Mouse (Mus musculus) ovary, postnatal 10 days (tissue): ENCODE data around the gene Mtap.
A peak's percentile ranks its signal among the peaks of the same experiment; 100 is the strongest.

Experiments used
- DNase-seq: peaks from one replicate; pipeline ENCODE4 v3.0.0; 2022; ENCODE audit warnings: low spot score

Mtap gene

DNA sequence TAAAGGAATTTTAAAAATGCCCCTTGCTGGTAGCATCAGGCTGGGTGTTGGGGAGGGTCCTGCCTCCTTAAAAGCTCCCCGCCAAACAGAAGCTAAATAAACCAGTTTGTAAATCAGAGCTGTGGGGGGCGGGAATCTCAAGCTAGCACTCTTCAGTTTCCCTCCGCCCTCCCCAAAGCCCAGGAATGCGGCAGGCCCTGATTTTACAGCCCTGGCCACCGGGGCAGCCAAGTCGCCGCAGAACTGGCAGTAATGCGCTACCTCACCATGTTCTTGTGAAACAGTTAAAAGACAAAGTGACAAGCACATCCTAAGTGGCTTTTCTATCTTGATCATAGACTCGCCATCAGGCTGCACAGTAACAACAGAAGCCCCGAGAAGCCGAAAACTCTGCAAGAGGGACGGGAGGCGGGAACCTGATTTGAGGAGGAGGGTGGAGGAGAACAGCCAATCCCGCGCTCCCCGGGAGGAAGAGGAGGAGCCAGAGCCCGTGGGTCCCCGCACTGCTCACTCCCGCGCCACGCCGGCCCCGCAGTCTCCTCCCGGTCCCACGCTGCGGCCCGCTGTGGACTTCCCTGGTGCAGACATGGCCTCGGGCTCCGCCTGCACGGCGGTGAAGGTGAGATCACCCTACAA lies at the start of gene Mtap:
Gene Mtap, plus strand, starts transcription at position 217 of the 636 bp plus-strand sequence.
- DNase-seq = peak; percentile 64

DNA sequence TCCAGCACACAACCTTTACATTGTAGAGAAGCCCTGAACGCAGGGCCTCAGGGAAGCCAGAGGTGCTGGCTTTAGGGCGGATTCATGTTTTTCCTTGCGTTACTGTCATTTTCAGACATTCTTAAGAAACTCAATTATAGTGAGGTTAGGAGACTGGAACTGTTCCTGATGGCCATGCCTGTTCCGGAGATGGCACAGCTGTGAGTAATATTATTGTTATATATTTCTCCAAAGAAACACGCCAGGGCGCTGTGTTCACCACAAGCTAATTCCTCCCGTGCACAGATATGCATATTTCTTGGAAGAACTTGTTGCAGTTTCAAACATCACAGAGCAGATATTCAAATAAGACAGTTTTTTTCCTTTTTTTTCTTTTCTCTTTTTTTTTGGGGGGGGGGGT lies 47.8 kb upstream of the Mtap start:
- DNase-seq = no peak

DNA sequence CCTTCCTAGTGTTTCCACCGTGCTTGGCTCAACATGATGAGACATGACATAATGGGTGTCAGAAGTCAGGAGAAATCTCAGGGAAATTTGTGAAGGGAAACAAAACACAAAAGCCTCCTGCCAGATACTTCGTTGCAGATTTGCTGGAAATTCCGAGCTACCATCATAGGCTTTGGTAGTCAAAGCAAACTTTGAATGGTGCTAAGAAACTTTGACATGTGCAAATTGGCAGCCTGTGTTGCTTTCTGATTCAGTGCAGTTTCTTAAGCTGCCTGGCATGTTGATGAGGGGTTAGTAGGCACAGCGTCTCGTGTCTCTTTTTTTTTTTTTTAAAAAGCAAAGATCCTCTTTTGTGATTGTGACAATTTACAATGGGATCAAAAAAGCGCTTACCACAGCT lies 46.7 kb upstream of the Mtap start:
- no peak for DNase-seq

GRCm38 (mm10) chr4:89092153-89092552 lies 44.8 kb upstream of the Mtap start:
- no peak for DNase-seq

DNA sequence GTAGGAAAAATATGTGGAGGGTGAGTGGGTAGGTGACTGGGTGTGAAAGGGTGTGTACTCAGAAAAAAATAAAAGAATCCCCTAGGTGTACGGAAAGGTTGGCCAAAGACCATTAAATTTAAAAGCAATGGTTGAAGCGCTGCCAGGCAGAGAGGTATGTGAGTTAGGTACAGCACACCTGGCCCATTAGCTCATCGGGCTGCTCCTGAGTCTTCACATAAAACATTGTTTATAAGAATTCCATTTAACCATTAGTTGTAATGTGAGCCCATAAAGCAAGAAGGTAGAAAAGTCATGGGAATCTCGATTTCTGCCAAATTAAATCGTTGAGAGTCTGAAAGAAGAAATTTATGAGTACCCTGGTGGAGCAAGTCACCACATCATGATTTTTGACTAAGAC lies 42.1 kb upstream of the Mtap start:
- DNase-seq = no peak

- no peak for DNase-seq
Measured at GRCm38 (mm10) chr4:89098261-89098660, 38.7 kb upstream of the Mtap start.

- no peak for DNase-seq
Measured at GRCm38 (mm10) chr4:89101276-89101675, 35.6 kb upstream of the Mtap start.

- DNase-seq = no peak
Measured at GRCm38 (mm10) chr4:89102283-89102682, 34.6 kb upstream of the Mtap start.

DNA sequence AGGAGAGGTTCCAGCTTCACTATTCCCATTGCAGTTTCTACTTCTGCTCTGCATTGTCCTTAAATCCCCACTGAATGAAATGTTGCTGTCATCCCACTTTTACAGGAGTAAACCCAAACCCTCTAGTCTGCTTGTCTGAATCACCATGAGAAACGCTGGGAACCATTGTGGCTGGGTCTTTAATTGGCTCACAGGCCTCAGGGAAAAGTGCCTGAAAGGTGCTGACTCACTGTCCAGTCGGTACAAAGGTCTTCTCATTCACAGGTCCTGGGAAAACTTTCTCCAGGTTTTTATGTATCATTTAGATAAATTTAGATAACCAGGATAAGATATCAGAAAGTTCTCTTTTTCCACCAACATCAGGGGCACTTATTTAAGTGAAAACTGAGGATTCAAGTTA lies 31.4 kb upstream of the Mtap start:
- DNase-seq = no peak

GRCm38 (mm10) chr4:89106505-89106904 lies 30.4 kb upstream of the Mtap start:
- no peak for DNase-seq

DNA sequence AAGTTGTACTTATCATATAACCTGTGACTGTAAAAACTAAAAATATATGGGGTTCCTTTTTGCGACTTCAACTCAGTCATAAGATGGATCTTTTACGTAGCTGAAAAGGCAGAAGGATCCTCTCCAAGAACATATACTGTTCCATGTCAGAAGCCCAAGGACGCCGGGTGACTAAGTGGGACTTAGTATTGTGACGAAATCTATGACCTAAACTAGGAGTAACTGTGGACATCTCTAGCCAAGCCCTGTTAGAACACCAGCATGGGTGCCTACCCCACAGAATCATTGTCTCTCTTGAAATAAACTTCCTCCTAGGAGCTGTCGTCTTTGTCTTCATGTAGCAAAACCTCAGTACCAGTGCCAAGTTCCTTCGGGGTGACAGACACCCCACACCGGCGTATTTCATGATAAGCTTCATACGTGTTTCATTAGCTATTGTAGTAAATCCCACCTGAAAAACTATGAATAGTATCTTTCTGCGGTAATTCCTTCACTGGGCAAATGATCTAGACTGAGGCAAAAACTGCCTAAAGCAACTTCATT lies 24.7 kb upstream of the Mtap start:
- no peak for DNase-seq

DNA sequence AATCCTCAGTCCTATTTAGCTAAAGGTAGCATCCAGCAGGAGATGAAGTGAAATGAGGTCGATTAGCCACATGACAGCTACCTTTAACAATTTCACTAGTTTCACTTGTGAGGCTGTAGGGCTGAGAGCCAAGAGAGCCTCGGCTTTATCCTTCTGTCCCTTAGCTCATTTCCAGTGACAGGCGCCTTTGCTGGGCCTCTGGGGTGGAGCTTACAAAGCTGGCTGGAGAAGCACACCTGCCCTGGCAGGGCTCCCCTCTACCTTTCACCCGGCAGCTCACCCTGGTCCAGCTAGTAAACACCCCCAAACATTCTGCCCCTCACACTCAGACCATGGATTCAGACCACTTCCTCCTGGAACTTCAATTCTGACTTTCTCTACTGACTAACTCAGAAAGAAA lies 24.1 kb upstream of the Mtap start:
- DNase-seq = no peak

- DNase-seq = no peak
Measured at GRCm38 (mm10) chr4:89116006-89116405, 20.9 kb upstream of the Mtap start.

DNA sequence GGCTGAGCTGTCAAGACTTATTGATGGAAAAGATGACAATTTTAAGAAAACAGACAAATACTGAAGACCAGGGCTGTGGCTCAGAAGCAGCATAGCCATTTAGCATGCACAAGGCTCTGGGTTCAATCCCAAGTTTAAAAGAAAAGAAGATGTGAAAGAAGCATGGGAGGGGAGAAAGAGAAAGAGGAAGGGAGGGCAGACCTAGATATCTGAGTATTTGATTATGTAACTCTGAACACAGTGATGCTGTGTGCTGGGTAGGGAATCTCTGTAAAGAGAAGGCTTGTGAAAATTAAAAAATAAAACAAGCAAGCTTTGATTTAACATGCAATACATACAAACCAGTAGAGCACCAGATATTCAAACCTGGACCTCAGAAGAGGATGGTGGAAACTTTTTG lies 17.0 kb upstream of the Mtap start:
- DNase-seq = no peak

DNA sequence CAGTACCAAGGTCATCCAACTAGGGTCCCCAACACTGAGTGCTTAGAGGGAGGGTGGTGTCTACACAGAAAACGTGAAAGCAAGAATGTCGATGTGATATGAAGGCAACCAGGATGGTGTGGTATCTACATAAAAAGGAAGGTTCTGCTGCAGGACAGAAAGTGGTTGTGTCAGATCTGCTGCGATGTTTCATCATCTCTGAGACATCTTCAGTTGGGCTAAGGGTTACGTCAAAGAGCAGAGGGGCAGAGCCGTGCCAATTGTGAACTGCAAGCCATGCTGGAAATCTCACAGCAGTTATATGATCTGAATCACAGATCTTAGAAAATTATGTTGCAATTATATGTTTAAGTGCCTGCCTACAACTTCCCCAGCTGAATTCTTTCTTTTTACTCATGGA lies 16.6 kb upstream of the Mtap start:
- no peak for DNase-seq

DNA sequence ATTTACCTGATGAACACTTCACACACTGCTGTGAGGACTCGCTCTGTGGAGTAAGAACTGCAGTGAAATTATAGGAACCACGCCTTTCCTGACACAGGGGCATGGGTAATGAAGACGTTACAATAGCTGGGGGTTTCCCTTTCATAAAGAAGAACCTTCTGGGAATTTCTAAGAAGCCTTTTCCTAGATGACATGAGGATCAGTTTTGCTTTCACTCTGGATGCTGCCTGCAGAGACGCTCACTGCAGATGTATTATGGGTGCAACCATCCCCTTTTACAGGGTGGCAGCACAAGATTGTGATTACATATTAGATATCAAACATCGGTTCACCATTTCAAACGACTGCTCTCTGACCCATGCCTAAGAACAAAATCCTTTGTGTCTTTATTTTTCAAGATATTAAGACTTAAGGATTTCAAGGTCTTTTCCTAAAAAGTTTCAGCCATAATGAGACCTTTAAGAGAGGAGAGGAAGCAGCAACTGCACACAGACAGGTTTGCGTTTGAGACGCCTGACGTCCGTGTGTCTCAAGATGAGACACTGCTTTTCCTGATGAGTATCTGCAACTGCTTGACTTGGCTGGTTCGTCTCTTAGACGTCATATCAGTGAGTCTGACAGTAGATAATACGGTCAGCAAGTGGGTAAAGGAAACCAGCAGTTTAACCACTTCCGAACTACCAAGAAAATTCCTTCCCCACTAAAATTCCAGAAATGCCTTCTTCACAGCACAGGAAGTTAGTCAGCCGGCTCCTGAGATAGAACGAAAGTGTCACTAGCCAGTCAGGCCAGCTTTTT lies 13.3 kb upstream of the Mtap start:
- DNase-seq = no peak

DNA sequence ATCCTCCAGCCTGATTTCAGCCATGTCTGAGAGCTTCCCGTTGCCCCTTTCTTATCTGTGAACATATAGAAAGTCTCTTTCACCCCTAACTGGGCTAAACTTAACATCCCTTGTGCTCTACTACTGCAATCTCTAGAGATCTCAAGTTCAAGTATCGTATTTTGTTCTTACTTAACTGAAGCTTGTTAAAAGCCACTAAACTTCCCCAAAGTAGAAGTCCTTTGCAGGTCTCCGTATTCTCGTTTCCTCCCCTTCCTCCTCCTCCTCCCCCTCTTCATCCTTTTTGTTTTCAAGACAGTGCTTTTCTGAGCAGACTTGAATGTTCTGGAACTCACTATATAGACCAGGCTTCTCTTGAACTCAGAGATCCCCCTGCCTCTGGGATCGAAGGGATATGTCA lies 9.2 kb upstream of the Mtap start:
- no peak for DNase-seq

- no peak for DNase-seq
Measured at GRCm38 (mm10) chr4:89128080-89128936, 8.6 kb upstream of the Mtap start.

DNA sequence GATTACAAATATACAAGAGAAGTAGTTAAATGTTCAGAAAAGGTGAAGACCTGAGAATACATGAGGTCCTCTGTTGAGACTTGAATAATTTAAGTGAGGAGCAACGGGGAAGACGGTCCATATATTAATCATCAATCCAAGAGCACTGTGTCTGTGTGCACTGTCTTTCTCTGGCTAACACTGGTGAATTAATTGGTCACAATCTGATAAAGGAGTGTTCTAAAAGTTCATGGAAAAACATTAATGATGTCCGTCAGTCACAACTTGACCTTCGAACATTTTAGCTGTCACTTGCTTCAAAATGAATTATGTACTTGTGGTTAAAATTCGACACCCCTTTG lies 8.0 kb upstream of the Mtap start:
- DNase-seq = no peak

DNA sequence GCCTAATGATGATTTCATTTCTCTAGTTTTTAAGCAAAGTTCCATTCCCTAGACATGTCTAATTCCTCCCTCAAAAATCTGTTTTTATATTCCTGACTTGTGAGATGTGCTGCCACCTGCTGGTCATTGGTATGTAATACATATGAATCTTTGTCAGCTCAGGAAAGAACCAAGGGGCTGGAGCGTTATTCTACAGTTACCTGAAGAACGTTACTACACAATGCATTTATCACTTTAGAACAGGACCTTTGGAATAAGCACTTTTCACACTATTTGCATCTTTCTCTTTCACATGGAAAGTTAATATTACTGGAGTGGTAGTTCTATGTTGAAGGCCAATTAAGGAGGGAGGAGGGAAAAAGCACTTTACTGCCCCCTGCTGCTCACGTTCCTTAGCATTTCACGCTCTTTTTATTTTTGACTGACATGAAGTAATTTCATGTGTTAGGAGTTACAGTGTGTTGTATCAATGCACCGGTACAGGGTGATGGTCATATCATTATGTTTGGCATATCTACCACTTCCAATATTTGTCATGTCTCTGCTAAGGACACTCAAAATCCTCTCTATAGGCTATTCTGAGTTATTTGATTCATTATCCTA lies 7.5 kb upstream of the Mtap start:
- peak; percentile 17 for DNase-seq

- no peak for DNase-seq
Measured at GRCm38 (mm10) chr4:89131795-89132194, 5.1 kb upstream of the Mtap start.

DNA sequence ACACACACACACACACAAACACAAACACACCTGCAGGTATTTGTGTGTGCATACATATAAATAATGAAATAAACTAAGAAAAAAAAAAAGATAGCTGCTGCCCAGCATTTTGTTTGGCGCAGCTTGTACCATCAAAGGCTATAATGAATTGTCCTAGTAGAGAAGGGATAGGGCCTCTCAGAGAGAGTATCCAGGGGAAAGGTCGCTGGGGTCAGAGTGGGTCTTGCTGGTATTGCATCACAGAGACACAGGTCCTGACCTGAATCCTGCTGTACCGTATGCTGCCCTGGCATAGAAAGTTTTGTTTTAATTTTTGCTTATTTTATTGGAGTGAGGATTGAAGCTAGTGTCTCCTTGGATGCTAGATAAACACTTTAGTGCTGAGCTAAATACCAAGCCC lies 566 bp upstream of the Mtap start:
- DNase-seq = no peak
